ENCODE assay signal across 23 mouse cellular contexts in the genomic region with DNA sequence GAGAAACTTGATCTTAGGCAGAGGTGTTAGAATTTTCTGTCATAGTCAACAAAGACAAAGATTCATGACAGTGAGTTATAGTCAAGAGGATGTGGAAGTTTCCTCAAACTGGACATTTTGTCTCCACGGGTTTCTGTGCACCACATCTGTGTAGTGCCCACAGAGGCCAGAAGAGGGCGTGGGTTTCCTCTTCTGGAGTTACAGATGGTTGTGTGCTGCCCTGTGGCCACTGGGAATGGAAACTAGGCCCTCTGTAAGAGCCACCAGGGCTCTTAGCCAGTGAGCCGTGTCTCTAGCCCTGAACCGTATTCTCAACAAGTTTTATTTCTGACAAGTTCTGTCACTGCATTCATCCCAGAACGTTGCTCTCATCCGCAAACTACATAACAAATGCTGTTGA. TPM values are rescaled to one million over a fixed set of nuclear protein-coding genes. Genes with fewer than 3 reads are reported as not detected.
DNase-seq lines count a peak whose midpoint lies in the region; ATAC-seq and TF ChIP-seq lines count a peak whose summit lies in the region.
"Had no signal": no experiment of that assay in that cellular context is flagged by ENCODE, and none has a peak within 500 bp of the region (broad histone marks: within the 10 kb centered on the region; RNA-seq: fewer than 3 reads in every experiment).

No protein-coding gene starts in this region.

- 53% methylated on average over 6 of the region's 6 CpGs for WGBS in forebrain, postnatal 0 days
- WGBS in forebrain, embryonic 14.5 days, result 61% methylated on average over 6 of the region's 6 CpGs
- WGBS in kidney, postnatal 0 days, result 52% methylated on average over 6 of the region's 6 CpGs
- 58% methylated on average over 6 of the region's 6 CpGs for WGBS in kidney, embryonic 16.5 days
- 51% methylated on average over 6 of the region's 6 CpGs for WGBS in lung, postnatal 0 days
- WGBS in embryonic facial prominence, embryonic 10.5 days, result 67% methylated on average over 6 of the region's 6 CpGs

- H3K4me3 ChIP-seq in forebrain, postnatal 0 days (ENCODE audit: low read depth, low read length), result no peak overlapping the region
- no peak overlapping the region for H3K4me3 ChIP-seq in forebrain, embryonic 14.5 days (ENCODE audit: low read depth, low read length)
- no peak overlapping the region for H3K4me3 ChIP-seq in kidney, postnatal 0 days (replicated peaks; ENCODE audit: low read depth, low read length)
- no peak overlapping the region for H3K4me3 ChIP-seq in kidney, embryonic 16.5 days (ENCODE audit: low read length)
- no peak overlapping the region for H3K4me3 ChIP-seq in lung, postnatal 0 days (ENCODE audit: low read depth, low read length)
- H3K4me3 ChIP-seq in embryonic facial prominence, embryonic 10.5 days, result no peak overlapping the region
- H3K4me3 ChIP-seq: midbrain, embryonic 12.5 days had no signal

- no peaks in the 10 kb centered on the region for H3K4me1 ChIP-seq in forebrain, postnatal 0 days (ENCODE audit: insufficient read depth)
- no peaks in the 10 kb centered on the region for H3K4me1 ChIP-seq in forebrain, embryonic 14.5 days (ENCODE audit: control insufficient read depth, insufficient read depth, low read length)
- H3K4me1 ChIP-seq in kidney, postnatal 0 days (replicated peaks; ENCODE audit: insufficient read depth, low read length), result no peaks in the 10 kb centered on the region
- peaks cover 8% of the 10 kb centered on the region for H3K4me1 ChIP-seq in kidney, embryonic 16.5 days (ENCODE audit: insufficient read depth, low read length)
- no peaks in the 10 kb centered on the region for H3K4me1 ChIP-seq in lung, postnatal 0 days (ENCODE audit: insufficient read depth, low read depth, low read length)
- peaks cover 23% of the 10 kb centered on the region for H3K4me1 ChIP-seq in embryonic facial prominence, embryonic 10.5 days

- TF ChIP-seq EP300 in lung, postnatal 0 days (IDR thresholded peaks at IDR 0.05), result no peak

- TF ChIP-seq CTCF in forebrain, postnatal 0 days (IDR thresholded peaks at IDR 0.05; ENCODE audit: low read depth), result 0 out of 2 replicates have a peak, but pooled peaks have one; percentile 21
- TF ChIP-seq CTCF in kidney, postnatal 0 days (IDR thresholded peaks at IDR 0.05; ENCODE audit: low read depth), result peak; percentile 36; the same call in 1 of the 2 replicates
- peak; percentile 39 for TF ChIP-seq CTCF in lung, postnatal 0 days (IDR thresholded peaks at IDR 0.05)

- ATAC-seq in forebrain, postnatal 0 days, result no peak
- no peak for ATAC-seq in forebrain, embryonic 14.5 days
- no peak for ATAC-seq in kidney, postnatal 0 days (replicated peaks; ENCODE audit: low FRiP score, low read depth)
- no peak for ATAC-seq in kidney, embryonic 16.5 days (ENCODE audit: low FRiP score, low TSS enrichment)
- ATAC-seq in lung, postnatal 0 days, result no peak
- ATAC-seq: hindbrain, embryonic 16.5 days had no signal

- no peak overlapping the region for H3K27ac ChIP-seq in forebrain, postnatal 0 days (ENCODE audit: low read depth, low read length)
- H3K27ac ChIP-seq in forebrain, embryonic 14.5 days (ENCODE audit: low read depth, low read length), result no peak overlapping the region
- H3K27ac ChIP-seq in kidney, postnatal 0 days, result no peak overlapping the region
- H3K27ac ChIP-seq in kidney, embryonic 16.5 days (ENCODE audit: low read length), result no peak overlapping the region
- H3K27ac ChIP-seq in lung, postnatal 0 days (ENCODE audit: low read length), result no peak overlapping the region
- no peak overlapping the region for H3K27ac ChIP-seq in embryonic facial prominence, embryonic 10.5 days (replicated peaks)
- H3K27ac ChIP-seq: midbrain, embryonic 12.5 days had no signal

- no peak overlapping the region for H3K9ac ChIP-seq in forebrain, postnatal 0 days
- no peak overlapping the region for H3K9ac ChIP-seq in forebrain, embryonic 14.5 days (ENCODE audit: low read length)
- H3K9ac ChIP-seq in kidney, postnatal 0 days (ENCODE audit: low read depth, low read length), result no peak overlapping the region
- H3K9ac ChIP-seq in kidney, embryonic 16.5 days (replicated peaks; ENCODE audit: low read length), result no peak overlapping the region
- no peak overlapping the region for H3K9ac ChIP-seq in lung, postnatal 0 days (replicated peaks; ENCODE audit: low read depth)
- H3K9ac ChIP-seq: midbrain, embryonic 12.5 days had no signal

- no peak for DNase-seq in forebrain, postnatal 0 days
- DNase-seq in forebrain, embryonic 14.5 days (ENCODE audit: low spot score), result no peak
- no peak for DNase-seq in kidney, postnatal 0 days (ENCODE audit: low spot score)
- no peak for DNase-seq in lung, postnatal 0 days (ENCODE audit: low spot score)
- no peak for DNase-seq in lung, postnatal 14 days
- DNase-seq in embryonic facial prominence, embryonic 10.5 days (ENCODE audit: low spot score), result peak; percentile 27
- no peak for DNase-seq in urinary bladder, postnatal 4 days (ENCODE audit: low spot score in 2 of 2)
- DNase-seq: adrenal gland, postnatal 25 days; cerebellum, postnatal 25 days; kidney, adult 9 months; layer of hippocampus, adult 9-11 months; lung, postnatal 4 days; right cerebral cortex, postnatal 14 days; thymus, adult 18-20 months had no signal

- no peak overlapping the region for H3K4me2 ChIP-seq in forebrain, postnatal 0 days (ENCODE audit: low read depth)
- no peak overlapping the region for H3K4me2 ChIP-seq in forebrain, embryonic 14.5 days (ENCODE audit: low read length)
- no peak overlapping the region for H3K4me2 ChIP-seq in kidney, postnatal 0 days (ENCODE audit: low read length)
- no peak overlapping the region for H3K4me2 ChIP-seq in kidney, embryonic 16.5 days (replicated peaks; ENCODE audit: low read depth, low read length)
- no peak overlapping the region for H3K4me2 ChIP-seq in lung, postnatal 0 days (replicated peaks; ENCODE audit: low read depth, low read length)
- H3K4me2 ChIP-seq: midbrain, embryonic 12.5 days had no signal

- H3K36me3 ChIP-seq in forebrain, postnatal 0 days (ENCODE audit: insufficient read depth), result no peaks in the 10 kb centered on the region
- H3K36me3 ChIP-seq in forebrain, embryonic 14.5 days (ENCODE audit: control insufficient read depth, insufficient read depth, low read length), result no peaks in the 10 kb centered on the region
- H3K36me3 ChIP-seq in kidney, postnatal 0 days (ENCODE audit: insufficient read depth, low read length), result no peaks in the 10 kb centered on the region
- no peaks in the 10 kb centered on the region for H3K36me3 ChIP-seq in kidney, embryonic 16.5 days (ENCODE audit: insufficient read depth, low read length)
- H3K36me3 ChIP-seq in lung, postnatal 0 days (ENCODE audit: insufficient read depth, low read length), result no peaks in the 10 kb centered on the region
- H3K36me3 ChIP-seq in embryonic facial prominence, embryonic 10.5 days (replicated peaks), result no peaks in the 10 kb centered on the region
- H3K36me3 ChIP-seq: G1E; midbrain, embryonic 12.5 days had no signal

- no peaks in the 10 kb centered on the region for H3K9me3 ChIP-seq in forebrain, postnatal 0 days (ENCODE audit: low read length)
- H3K9me3 ChIP-seq in forebrain, embryonic 14.5 days (replicated peaks; ENCODE audit: control insufficient read depth, low read length), result no peaks in the 10 kb centered on the region
- H3K9me3 ChIP-seq in kidney, postnatal 0 days (replicated peaks; ENCODE audit: low read length), result no peaks in the 10 kb centered on the region
- H3K9me3 ChIP-seq in kidney, embryonic 16.5 days (ENCODE audit: low read length), result no peaks in the 10 kb centered on the region
- no peaks in the 10 kb centered on the region for H3K9me3 ChIP-seq in lung, postnatal 0 days (ENCODE audit: low read length)
- no peaks in the 10 kb centered on the region for H3K9me3 ChIP-seq in embryonic facial prominence, embryonic 10.5 days
- H3K9me3 ChIP-seq: G1E; midbrain, embryonic 12.5 days had no signal

- no peaks in the 10 kb centered on the region for H3K27me3 ChIP-seq in forebrain, postnatal 0 days (ENCODE audit: insufficient read depth, low read length)
- no peaks in the 10 kb centered on the region for H3K27me3 ChIP-seq in forebrain, embryonic 14.5 days (replicated peaks; ENCODE audit: control insufficient read depth, insufficient read depth, low read length)
- no peaks in the 10 kb centered on the region for H3K27me3 ChIP-seq in kidney, postnatal 0 days (ENCODE audit: insufficient read depth, low read length)
- H3K27me3 ChIP-seq in kidney, embryonic 16.5 days (ENCODE audit: insufficient read depth, low read length), result no peaks in the 10 kb centered on the region
- no peaks in the 10 kb centered on the region for H3K27me3 ChIP-seq in lung, postnatal 0 days (replicated peaks; ENCODE audit: insufficient read depth, low read length)
- H3K27me3 ChIP-seq in embryonic facial prominence, embryonic 10.5 days (replicated peaks; ENCODE audit: low read depth, poor library complexity, severe bottlenecking), result 0 out of 2 replicates have a peak, but pooled peaks cover 4% of the 10 kb centered on the region
- H3K27me3 ChIP-seq: midbrain, embryonic 12.5 days had no signal

RNA-seq across cellular contexts. Expression of gene C2cd4a, which starts 21.6 kb away (rescaled TPM):
- total RNA-seq in forebrain, postnatal 0 days (2014; rRNA removed), result 0.14 and 0.15 TPM in 2 replicates
- polyA plus RNA-seq in forebrain, postnatal 0 days (2015; fragmentation: Nextera tagmentation; extraction: Ambion mirVana), result 0.33 and 0.46 TPM in 2 replicates
- polyA plus RNA-seq in forebrain, embryonic 14.5 days (2014; fragmentation: Nextera tagmentation; extraction: Ambion mirVana), result 0.24 TPM in 1 of 2 replicates, not detected in the other
- polyA plus RNA-seq in kidney, postnatal 0 days (2015; fragmentation: Nextera tagmentation; extraction: Ambion mirVana), result 0.32 and 0.61 TPM in 2 replicates
- polyA plus RNA-seq in kidney, embryonic 16.5 days (2015; fragmentation: Nextera tagmentation; extraction: Ambion mirVana), result 0.44 and 0.54 TPM in 2 replicates
- 0.47 and 0.54 TPM in 2 replicates for polyA plus RNA-seq in lung, postnatal 0 days (2015; fragmentation: Nextera tagmentation; extraction: Ambion mirVana)
- not detected in 2 replicates for polyA plus RNA-seq in embryonic facial prominence, embryonic 10.5 days (2016; fragmentation: Nextera tagmentation; extraction: Ambion mirVana)
- total RNA-seq: adrenal gland, postnatal 25 days; heart, postnatal 14 days; liver, adult 2 months had no signal
- polyA plus RNA-seq: embryonic facial prominence, embryonic 11.5 days; gonadal fat pad, adult 2 months had no signal

RNA-seq across cellular contexts. Expression of gene Vps13c, which starts 29.7 kb away (rescaled TPM):
- total RNA-seq in forebrain, postnatal 0 days (2014; rRNA removed), result 20.9 and 22.9 TPM in 2 replicates
- polyA plus RNA-seq in forebrain, postnatal 0 days (2015; fragmentation: Nextera tagmentation; extraction: Ambion mirVana), result 2.8 and 4.6 TPM in 2 replicates
- 8.3 and 10.5 TPM in 2 replicates for polyA plus RNA-seq in forebrain, embryonic 14.5 days (2014; fragmentation: Nextera tagmentation; extraction: Ambion mirVana)
- 3.6 and 3.7 TPM in 2 replicates for polyA plus RNA-seq in kidney, postnatal 0 days (2015; fragmentation: Nextera tagmentation; extraction: Ambion mirVana)
- polyA plus RNA-seq in kidney, embryonic 16.5 days (2015; fragmentation: Nextera tagmentation; extraction: Ambion mirVana), result 3.2 and 4.6 TPM in 2 replicates
- polyA plus RNA-seq in lung, postnatal 0 days (2015; fragmentation: Nextera tagmentation; extraction: Ambion mirVana), result 6.9 and 8.9 TPM in 2 replicates
- polyA plus RNA-seq in embryonic facial prominence, embryonic 10.5 days (2016; fragmentation: Nextera tagmentation; extraction: Ambion mirVana), result 3.5 and 4.0 TPM in 2 replicates

RNA-seq across cellular contexts. Expression of gene C2cd4b, which starts 51.3 kb away (rescaled TPM):
- 0.92 and 1.00 TPM in 2 replicates for total RNA-seq in forebrain, postnatal 0 days (2014; rRNA removed)
- 2.4 and 3.0 TPM in 2 replicates for polyA plus RNA-seq in forebrain, postnatal 0 days (2015; fragmentation: Nextera tagmentation; extraction: Ambion mirVana)
- polyA plus RNA-seq in forebrain, embryonic 14.5 days (2014; fragmentation: Nextera tagmentation; extraction: Ambion mirVana), result 0.41 and 0.48 TPM in 2 replicates
- polyA plus RNA-seq in kidney, postnatal 0 days (2015; fragmentation: Nextera tagmentation; extraction: Ambion mirVana), result 0.32 and 0.54 TPM in 2 replicates
- 0.15 TPM in 1 of 2 replicates, not detected in the other for polyA plus RNA-seq in kidney, embryonic 16.5 days (2015; fragmentation: Nextera tagmentation; extraction: Ambion mirVana)
- 7.7 and 8.8 TPM in 2 replicates for polyA plus RNA-seq in lung, postnatal 0 days (2015; fragmentation: Nextera tagmentation; extraction: Ambion mirVana)
- 0.14 and 0.19 TPM in 2 replicates for polyA plus RNA-seq in embryonic facial prominence, embryonic 10.5 days (2016; fragmentation: Nextera tagmentation; extraction: Ambion mirVana)
- total RNA-seq: G1E; liver, adult 2 months had no signal
- polyA plus RNA-seq: embryonic facial prominence, embryonic 11.5 days; G1E; liver, adult 2 months; urinary bladder, adult 2 months had no signal
